Mouse (Mus musculus): Measurements from ENCODE around the gene Tcf20. TPM values are rescaled to one million over a fixed set of nuclear protein-coding genes. Genes with fewer than 3 reads are reported as not detected.

Tcf20 gene
- polyA plus RNA-seq, 1 experiment = 13.0 TPM

DNA sequence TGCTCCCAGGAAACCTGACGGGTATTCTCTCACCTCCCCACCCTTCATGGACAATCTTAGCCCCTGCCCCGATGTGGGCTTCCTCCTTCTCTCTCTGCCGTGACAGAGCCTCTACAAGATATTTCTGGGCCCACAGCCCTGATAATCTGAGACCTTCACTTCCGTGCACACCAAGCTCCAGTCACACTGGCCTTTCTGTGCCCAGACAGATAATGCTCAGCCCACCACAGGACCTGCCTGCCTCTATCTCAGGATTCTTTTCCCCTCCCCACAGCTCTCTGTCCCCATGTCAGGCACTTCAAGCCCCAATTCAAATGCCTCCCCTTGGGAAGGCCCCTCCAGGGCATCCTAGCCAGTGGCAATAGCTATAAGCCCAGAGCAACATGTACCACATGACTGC lies 31.0 kb downstream of the Tcf20 start:
- TF ChIP-seq MAX (IDR thresholded peaks at IDR 0.05) = no peak
- TF ChIP-seq USF1 (IDR thresholded peaks at IDR 0.05; ENCODE audit: low read depth) = no peak
- TF ChIP-seq CEBPB (IDR thresholded peaks at IDR 0.05; ENCODE audit: low read depth) = no peak
- TF ChIP-seq FOSL1 (IDR thresholded peaks at IDR 0.05; ENCODE audit: insufficient read depth, low read length, poor library complexity, severe bottlenecking) = no peak
- no peak for TF ChIP-seq MYOG (IDR thresholded peaks at IDR 0.05; ENCODE audit: control insufficient read depth, extremely low read depth, insufficient read length)
- no peak for TF ChIP-seq MYOD1 (IDR thresholded peaks at IDR 0.05; ENCODE audit: control insufficient read depth, insufficient read length, low read depth)
- TF ChIP-seq CTCF (IDR thresholded peaks at IDR 0.05; ENCODE audit: control insufficient read depth, insufficient read depth, insufficient read length) = no peak
- peaks cover 100% of the 10 kb centered on the region for H3K27me3 ChIP-seq (ENCODE audit: control insufficient read depth, insufficient read depth, insufficient read length)
- no peaks in the 10 kb centered on the region for H3K79me2 ChIP-seq (ENCODE audit: control insufficient read depth, insufficient read depth)
- H3ac ChIP-seq (ENCODE audit: control insufficient read depth, insufficient read length, low read depth) = no peak overlapping the region
- no peak overlapping the region for H3K4me3 ChIP-seq (ENCODE audit: insufficient read depth, poor library complexity, severe bottlenecking)
- H3K79me3 ChIP-seq (ENCODE audit: low read depth) = no peaks in the 10 kb centered on the region
- H3K36me3 ChIP-seq (ENCODE audit: control insufficient read depth, insufficient read depth) = no peaks in the 10 kb centered on the region

DNA sequence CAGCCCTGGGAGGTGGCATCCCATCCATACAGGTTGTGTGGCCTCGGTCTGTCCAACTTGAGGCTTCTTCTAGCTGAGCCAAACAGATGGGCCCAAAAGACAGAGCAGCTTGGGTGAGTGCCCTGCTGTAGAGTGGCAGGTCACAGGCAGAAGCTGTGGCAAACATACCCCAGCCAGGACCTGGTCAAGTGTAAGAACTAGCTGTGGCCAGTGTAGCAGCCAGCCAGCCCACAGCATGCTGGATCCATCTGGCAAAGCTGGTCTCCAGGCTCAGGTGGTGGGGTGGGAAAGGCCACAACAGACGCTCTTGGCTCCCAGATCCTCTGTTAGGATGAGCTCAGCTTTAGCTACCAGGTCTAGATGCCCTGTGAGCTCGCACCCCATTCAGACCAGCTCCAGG lies 31.4 kb downstream of the Tcf20 start:
- H3K4me3 ChIP-seq (ENCODE audit: insufficient read depth, poor library complexity, severe bottlenecking) = no peak overlapping the region
- H3K79me3 ChIP-seq (ENCODE audit: low read depth) = no peaks in the 10 kb centered on the region
- no peaks in the 10 kb centered on the region for H3K36me3 ChIP-seq (ENCODE audit: control insufficient read depth, insufficient read depth)
- no peak overlapping the region for H3ac ChIP-seq (ENCODE audit: control insufficient read depth, insufficient read length, low read depth)
- no peak for TF ChIP-seq USF1 (IDR thresholded peaks at IDR 0.05; ENCODE audit: low read depth)
- no peak for TF ChIP-seq CTCF (IDR thresholded peaks at IDR 0.05; ENCODE audit: control insufficient read depth, insufficient read depth, insufficient read length)
- TF ChIP-seq MAX (IDR thresholded peaks at IDR 0.05) = no peak
- no peak for TF ChIP-seq CEBPB (IDR thresholded peaks at IDR 0.05; ENCODE audit: low read depth)
- TF ChIP-seq FOSL1 (IDR thresholded peaks at IDR 0.05; ENCODE audit: insufficient read depth, low read length, poor library complexity, severe bottlenecking) = no peak
- no peak for TF ChIP-seq MYOD1 (IDR thresholded peaks at IDR 0.05; ENCODE audit: control insufficient read depth, insufficient read length, low read depth)
- no peak for TF ChIP-seq MYOG (IDR thresholded peaks at IDR 0.05; ENCODE audit: control insufficient read depth, extremely low read depth, insufficient read length)
- H3K27me3 ChIP-seq (ENCODE audit: control insufficient read depth, insufficient read depth, insufficient read length) = peaks cover 100% of the 10 kb centered on the region
- no peaks in the 10 kb centered on the region for H3K79me2 ChIP-seq (ENCODE audit: control insufficient read depth, insufficient read depth)

DNA sequence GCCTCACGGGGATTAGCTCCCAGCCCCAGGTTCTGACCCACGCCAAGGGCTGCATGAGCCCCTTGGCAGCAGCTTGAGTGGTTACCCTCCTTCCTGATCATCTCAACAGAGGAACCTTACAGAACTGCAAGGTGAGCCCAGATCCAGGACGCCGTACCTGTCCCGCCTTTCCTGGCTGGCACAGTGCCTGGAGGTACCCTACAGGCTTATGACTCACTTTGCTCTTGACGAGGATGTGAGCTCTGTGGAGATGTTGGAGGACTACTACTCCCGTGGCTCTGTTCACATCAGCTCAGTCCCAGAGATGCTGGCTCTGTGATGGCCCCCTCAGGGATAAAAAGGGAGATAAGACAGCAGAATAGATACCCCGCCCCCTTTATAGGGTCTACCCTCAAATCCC lies 32.4 kb downstream of the Tcf20 start:
- TF ChIP-seq CTCF (IDR thresholded peaks at IDR 0.05; ENCODE audit: control insufficient read depth, insufficient read depth, insufficient read length) = no peak
- peaks cover 100% of the 10 kb centered on the region for H3K27me3 ChIP-seq (ENCODE audit: control insufficient read depth, insufficient read depth, insufficient read length)
- H3K36me3 ChIP-seq (ENCODE audit: control insufficient read depth, insufficient read depth) = no peaks in the 10 kb centered on the region
- no peaks in the 10 kb centered on the region for H3K79me3 ChIP-seq (ENCODE audit: low read depth)
- H3ac ChIP-seq (ENCODE audit: control insufficient read depth, insufficient read length, low read depth) = no peak overlapping the region
- H3K79me2 ChIP-seq (ENCODE audit: control insufficient read depth, insufficient read depth) = no peaks in the 10 kb centered on the region
- H3K4me3 ChIP-seq (ENCODE audit: insufficient read depth, poor library complexity, severe bottlenecking) = no peak overlapping the region

DNA sequence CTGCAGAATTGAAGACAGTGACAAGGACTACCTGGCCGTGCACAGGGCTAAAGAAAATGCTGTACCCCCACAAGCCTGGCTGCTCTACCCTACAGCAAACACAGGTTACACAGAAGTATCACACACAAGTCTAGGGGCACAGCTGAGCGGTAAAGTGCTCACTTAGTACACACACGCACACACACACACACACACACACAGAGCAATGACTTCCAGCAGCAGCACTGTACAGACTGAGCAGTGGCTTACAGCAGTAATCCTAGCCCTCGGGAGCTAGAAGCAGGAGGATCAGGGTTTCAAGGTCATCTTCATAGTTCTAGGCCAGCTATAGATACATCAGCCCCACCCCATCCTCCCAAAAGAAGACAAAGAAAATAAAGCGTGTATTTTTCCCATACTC lies 33.6 kb downstream of the Tcf20 start:
- Histone ChIP-seq H3K27me3 (ENCODE audit: control insufficient read depth, insufficient read depth, insufficient read length) (peaks cover 100% of the 10 kb centered on the region), H3ac (ENCODE audit: control insufficient read depth, insufficient read length, low read depth) (no peak overlapping the region), H3K4me3 (ENCODE audit: insufficient read depth, poor library complexity, severe bottlenecking) (no peak overlapping the region), H3K36me3 (ENCODE audit: control insufficient read depth, insufficient read depth) (no peaks in the 10 kb centered on the region), H3K79me3 (ENCODE audit: low read depth) (no peaks in the 10 kb centered on the region), H3K79me2 (ENCODE audit: control insufficient read depth, insufficient read depth) (no peaks in the 10 kb centered on the region)
- TF ChIP-seq CEBPB (IDR thresholded peaks at IDR 0.05; ENCODE audit: low read depth) (no peak), MAX (IDR thresholded peaks at IDR 0.05) (no peak), FOSL1 (IDR thresholded peaks at IDR 0.05; ENCODE audit: insufficient read depth, low read length, poor library complexity, severe bottlenecking) (no peak), CTCF (IDR thresholded peaks at IDR 0.05; ENCODE audit: control insufficient read depth, insufficient read depth, insufficient read length) (no peak), USF1 (IDR thresholded peaks at IDR 0.05; ENCODE audit: low read depth) (no peak), MYOG (IDR thresholded peaks at IDR 0.05; ENCODE audit: control insufficient read depth, extremely low read depth, insufficient read length) (no peak), MYOD1 (IDR thresholded peaks at IDR 0.05; ENCODE audit: control insufficient read depth, insufficient read length, low read depth) (no peak)

DNA sequence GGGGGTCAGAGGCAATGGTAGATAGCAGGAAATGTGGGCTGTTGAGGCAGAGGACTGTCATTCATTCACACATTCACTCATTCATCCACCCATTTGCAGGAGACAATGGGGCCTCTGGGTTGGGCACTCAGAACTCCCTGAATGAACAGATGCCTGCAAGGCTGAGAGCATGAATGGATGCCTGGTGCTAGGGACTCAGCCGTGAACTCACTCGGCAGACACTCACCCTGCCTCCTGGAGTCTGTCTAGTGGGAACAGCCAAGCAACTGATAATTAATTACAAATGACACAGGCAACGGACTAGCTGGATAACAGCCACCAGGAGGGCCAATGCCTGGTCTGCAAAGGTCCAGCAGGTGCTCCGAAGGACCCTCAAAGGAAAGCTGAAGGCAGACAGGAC lies 34.6 kb downstream of the Tcf20 start:
- no peaks in the 10 kb centered on the region for H3K79me2 ChIP-seq (ENCODE audit: control insufficient read depth, insufficient read depth)
- H3K36me3 ChIP-seq (ENCODE audit: control insufficient read depth, insufficient read depth) = no peaks in the 10 kb centered on the region
- no peaks in the 10 kb centered on the region for H3K79me3 ChIP-seq (ENCODE audit: low read depth)
- TF ChIP-seq MYOD1 (IDR thresholded peaks at IDR 0.05; ENCODE audit: control insufficient read depth, insufficient read length, low read depth) = no peak
- H3K27me3 ChIP-seq (ENCODE audit: control insufficient read depth, insufficient read depth, insufficient read length) = peaks cover 100% of the 10 kb centered on the region
- H3ac ChIP-seq (ENCODE audit: control insufficient read depth, insufficient read length, low read depth) = no peak overlapping the region
- H3K4me3 ChIP-seq (ENCODE audit: insufficient read depth, poor library complexity, severe bottlenecking) = no peak overlapping the region

DNA sequence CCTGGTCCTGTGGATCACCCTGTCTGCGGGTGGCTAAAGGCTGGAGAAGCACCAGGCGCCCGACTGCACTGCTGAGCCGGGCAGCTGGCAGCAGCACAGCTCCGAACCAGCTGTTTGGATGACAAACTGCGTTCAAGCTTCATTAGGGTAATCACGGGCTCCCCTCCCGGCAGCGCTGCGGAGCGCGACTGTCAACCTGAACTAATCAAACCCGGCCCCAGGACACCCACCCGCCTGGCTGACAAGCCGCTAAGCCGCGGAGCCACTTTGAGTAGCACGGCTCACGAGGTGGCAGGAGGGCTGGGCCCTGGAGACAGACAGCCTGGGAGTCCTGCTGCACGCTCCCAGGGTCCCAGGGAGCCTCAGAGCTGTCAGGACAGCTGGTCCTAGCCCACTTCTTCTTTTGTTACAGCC lies 35.4 kb downstream of the Tcf20 start:
- Histone ChIP-seq H3K36me3 (ENCODE audit: control insufficient read depth, insufficient read depth) (no peaks in the 10 kb centered on the region), H3K4me3 (ENCODE audit: insufficient read depth, poor library complexity, severe bottlenecking) (no peak overlapping the region), H3K27me3 (ENCODE audit: control insufficient read depth, insufficient read depth, insufficient read length) (peaks cover 100% of the 10 kb centered on the region), H3K79me3 (ENCODE audit: low read depth) (no peaks in the 10 kb centered on the region), H3K79me2 (ENCODE audit: control insufficient read depth, insufficient read depth) (no peaks in the 10 kb centered on the region), H3ac (ENCODE audit: control insufficient read depth, insufficient read length, low read depth) (no peak overlapping the region)
- no peak for TF ChIP-seq MAX (IDR thresholded peaks at IDR 0.05)
